Mouse (Mus musculus) kidney, postnatal 10 days (tissue): ENCODE measurements around the gene Fuk.
"Not testable (repeated sequence)": the region's sequence is repeated elsewhere in the genome, so short reads cannot be mapped to it uniquely, and the experiment has no call there.

ENCODE experiments used
- DNase-seq: peaks from one replicate; pipeline ENCODE4 v3.0.0; 2021; ENCODE audit warnings: mixed read lengths

Fuk gene

GRCm38 (mm10) chr8:110861347-110862025 lies 40.8 kb downstream of the Fuk start:
- DNase-seq: not testable (repeated sequence)

GRCm38 (mm10) chr8:110859651-110860501 lies 42.4 kb downstream of the Fuk start:
- no peak for DNase-seq

- no peak for DNase-seq
Observed at GRCm38 (mm10) chr8:110856760-110857461, 45.4 kb downstream of the Fuk start.

GRCm38 (mm10) chr8:110856073-110856472 lies 46.2 kb downstream of the Fuk start:
- not testable (repeated sequence) for DNase-seq

- DNase-seq: no peak
Observed at GRCm38 (mm10) chr8:110851186-110851585, 51.1 kb downstream of the Fuk start.

GRCm38 (mm10) chr8:110847645-110848495 lies 54.4 kb downstream of the Fuk start:
- DNase-seq: no peak

GRCm38 (mm10) chr8:110847171-110847549 lies 55.1 kb downstream of the Fuk start:
- no peak for DNase-seq

GRCm38 (mm10) chr8:110846405-110847170 lies 55.7 kb downstream of the Fuk start, which contains the start of the genes Cog4 and Sf3b3:
TSS of gene Cog4 (plus strand) at chr8:110846600.
TSS of gene Sf3b3 (minus strand) at chr8:110846787.
- DNase-seq: peak; percentile 91

- DNase-seq: no peak
Observed at GRCm38 (mm10) chr8:110845821-110846404, 56.4 kb downstream of the Fuk start.

GRCm38 (mm10) chr8:110844941-110845340 lies 57.3 kb downstream of the Fuk start:
- DNase-seq: no peak

GRCm38 (mm10) chr8:110843207-110843606 lies 59.1 kb downstream of the Fuk start:
- DNase-seq: no peak

GRCm38 (mm10) chr8:110842012-110842574 lies 60.2 kb downstream of the Fuk start:
- DNase-seq: no peak
